Mouse (Mus musculus): Measurements from ENCODE around the gene Abtb1.

Abtb1 gene

DNA sequence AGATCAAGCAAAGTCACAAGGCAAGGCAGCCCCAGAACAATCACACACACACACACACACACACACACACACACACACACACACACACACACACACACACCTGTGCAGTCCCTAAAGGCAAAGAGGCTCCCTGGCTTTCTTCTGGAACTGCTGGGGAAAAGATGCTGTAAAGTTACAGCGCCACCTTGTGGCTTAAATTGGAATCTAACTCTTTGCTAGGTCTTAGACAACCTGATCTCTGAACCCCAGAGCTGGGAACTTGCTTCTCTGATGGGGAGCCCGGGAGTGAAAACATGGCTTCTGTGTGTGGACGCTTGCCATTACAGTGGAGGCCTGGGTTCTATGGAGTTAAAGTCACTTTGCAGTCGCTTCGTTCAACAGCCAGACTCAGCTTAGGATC lies 13.9 kb upstream of the Abtb1 start:
- DNase-seq (ENCODE audit: low spot score in 2 of 2) = peak; percentile 69 to 82

DNA sequence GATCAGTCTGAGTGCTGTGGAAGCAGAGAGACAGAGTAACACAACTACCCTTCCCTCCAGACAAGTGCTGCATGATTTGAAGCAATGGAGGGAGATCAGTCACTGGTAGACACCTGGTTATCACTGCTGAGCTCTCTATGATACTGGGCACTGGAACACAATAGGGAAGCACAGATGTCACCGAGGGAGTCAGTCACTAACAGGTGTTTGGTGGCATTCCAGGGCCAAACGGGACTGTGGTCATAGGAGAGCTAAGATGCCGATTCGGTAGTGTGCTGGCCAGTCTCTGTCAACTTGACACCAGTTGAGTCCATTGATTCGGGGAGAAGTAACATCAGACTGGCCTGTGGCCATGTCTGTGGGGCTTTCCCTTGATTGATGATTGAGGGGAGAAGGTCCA lies 12.7 kb upstream of the Abtb1 start:
- no peak for DNase-seq (ENCODE audit: low spot score in 2 of 2)

DNA sequence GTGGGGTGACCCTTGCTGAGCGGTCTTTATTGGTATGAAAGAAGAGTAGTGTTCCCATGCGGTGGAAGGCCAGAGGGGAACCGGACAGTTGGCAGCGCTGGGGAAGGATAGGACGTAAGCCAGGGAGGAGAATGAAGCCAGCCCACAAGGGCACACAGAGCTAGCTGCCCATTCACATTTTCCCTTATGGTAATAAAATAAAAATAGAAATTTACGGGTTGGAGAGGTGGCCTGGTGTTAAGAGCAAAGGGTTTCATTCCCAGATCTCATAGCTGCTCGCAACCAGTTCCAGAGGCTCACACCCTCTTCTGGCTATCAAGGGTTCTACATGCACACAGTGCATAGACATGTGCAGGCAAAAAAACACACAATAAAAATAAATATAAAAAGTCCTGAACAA lies 8.2 kb upstream of the Abtb1 start:
- DNase-seq (ENCODE audit: low spot score in 2 of 2) = no peak

- DNase-seq (ENCODE audit: low spot score in 2 of 2) = peak in 1 of 2 experiments; percentile 73
These were observed 7.5 kb upstream of the Abtb1 start for GRCm38 (mm10) chr6:88849270-88849669.

DNA sequence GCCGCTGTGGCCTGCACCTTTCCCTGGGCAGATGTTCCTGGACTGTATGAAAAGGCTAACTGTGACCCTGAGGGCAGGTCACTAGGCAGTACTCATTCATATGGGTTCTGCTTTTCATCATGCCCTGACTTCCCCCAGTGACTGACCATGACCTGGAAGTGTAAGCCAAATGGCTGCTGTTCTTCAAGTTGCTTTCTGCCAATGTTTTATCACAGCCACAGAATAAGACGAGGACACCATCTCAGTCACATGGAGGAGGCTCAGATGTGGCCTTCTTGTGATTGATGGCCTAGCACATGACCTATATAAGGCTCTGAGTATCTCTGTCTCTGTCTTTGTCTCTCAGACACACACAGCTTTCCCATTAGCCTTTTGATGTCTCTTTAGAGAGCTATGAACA lies 5.8 kb upstream of the Abtb1 start:
- DNase-seq (ENCODE audit: low spot score in 2 of 2) = no peak

GRCm38 (mm10) chr6:88844901-88845565 lies 3.2 kb upstream of the Abtb1 start:
- DNase-seq (ENCODE audit: low spot score in 2 of 2) = no peak

- peak in 1 of 2 experiments; percentile 23 for DNase-seq (ENCODE audit: low spot score in 2 of 2)
These were observed 2.3 kb upstream of the Abtb1 start for GRCm38 (mm10) chr6:88843781-88844725.

- DNase-seq (ENCODE audit: low spot score in 2 of 2) = no peak
These were observed 1.5 kb upstream of the Abtb1 start for GRCm38 (mm10) chr6:88843241-88843640.

GRCm38 (mm10) chr6:88842731-88843151 lies 957 bp upstream of the Abtb1 start:
- no peak for DNase-seq (ENCODE audit: low spot score in 2 of 2)

DNA sequence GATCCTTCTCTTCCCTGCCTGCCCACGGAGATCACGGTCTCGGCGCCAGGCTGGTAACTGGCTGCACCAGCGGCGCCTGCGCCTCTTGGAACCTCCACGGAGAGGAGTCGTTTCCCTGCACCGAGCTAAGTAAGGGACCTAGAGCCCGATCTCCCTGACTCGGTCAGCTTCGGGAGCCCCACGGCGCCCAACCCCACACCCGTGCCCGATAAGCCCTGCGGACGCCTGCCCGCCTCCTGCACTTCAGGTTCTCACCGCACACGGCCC lies 337 bp downstream of the Abtb1 start:
- DNase-seq (ENCODE audit: low spot score in 2 of 2) = no peak

DNA sequence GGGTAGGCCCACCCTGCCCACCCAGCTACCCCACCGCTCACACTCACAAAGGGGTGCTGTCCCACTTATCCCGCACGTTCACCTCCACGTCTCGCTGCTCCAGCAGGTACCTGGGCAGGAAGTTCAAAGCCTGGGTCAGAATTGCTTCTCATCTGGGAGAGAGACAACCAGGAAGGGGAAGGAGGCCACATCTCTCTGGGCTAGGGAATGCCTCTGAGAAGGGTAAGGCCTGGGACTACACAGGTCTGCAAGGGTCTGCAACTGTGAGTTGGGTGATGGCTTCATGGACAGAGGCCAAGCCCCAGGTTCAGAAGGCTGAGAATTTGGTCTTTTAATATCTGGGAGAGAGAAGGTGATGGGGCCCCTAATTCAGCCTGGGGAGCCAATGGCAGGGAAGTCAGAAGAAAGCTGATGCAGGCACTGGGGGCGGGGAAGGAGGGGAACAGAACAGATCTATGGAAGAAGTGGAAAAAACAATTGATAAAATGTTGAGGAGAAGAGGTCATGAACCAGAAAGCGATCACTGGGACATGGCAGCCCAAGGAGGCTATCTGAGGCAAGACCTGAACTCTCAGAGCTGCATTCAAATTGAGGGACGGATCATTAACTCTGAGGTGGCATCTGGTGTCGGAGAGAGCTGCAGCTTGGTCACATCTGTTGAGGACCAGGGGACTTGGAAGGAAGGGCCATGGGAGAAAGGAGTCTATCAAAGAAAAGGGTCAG lies 832 bp downstream of the Abtb1 start:
- no peak for DNase-seq (ENCODE audit: low spot score in 2 of 2)

- no peak for DNase-seq (ENCODE audit: low spot score in 2 of 2)
These were observed 1.6 kb downstream of the Abtb1 start for GRCm38 (mm10) chr6:88840211-88840610.

DNA sequence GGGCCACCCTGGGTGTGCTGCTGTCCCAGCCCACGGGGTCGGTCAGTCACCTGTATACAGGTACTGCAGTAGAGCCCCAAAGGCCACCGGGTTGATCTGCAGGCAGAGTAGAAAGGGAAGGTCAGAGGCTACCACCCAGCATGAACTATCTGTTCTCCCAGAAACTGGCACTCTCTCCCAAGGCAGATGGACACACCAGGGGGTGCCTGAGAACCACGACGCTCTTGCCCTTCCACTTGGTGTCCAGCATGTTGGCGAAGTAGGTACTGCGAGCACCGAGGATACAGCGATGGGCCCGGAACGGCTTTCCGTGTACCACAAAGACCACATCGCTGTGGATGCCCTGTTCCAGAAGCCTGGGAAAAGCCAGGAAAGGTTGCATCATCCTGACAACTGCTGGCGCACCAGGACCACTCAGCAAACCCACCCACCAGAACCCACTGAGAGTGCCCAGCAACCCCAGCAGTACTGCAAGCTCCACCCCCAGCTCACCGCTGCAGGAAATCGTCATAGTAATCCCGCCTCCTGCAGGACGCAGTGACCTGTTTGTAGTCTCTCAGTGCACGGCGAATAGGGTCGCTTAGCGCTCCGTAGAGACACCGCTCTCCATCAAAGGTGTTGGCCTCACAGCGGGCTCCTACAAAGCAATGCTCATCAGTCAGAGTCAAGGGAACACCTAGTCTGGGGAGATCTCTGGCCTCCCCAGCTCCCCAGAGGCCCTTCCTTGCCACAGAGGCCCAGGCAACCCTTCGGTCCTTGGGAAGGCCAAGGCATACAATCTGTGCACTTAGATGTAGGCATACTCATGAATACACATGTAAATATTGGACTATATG lies 2.4 kb downstream of the Abtb1 start:
- no peak for DNase-seq (ENCODE audit: low spot score in 2 of 2)

DNA sequence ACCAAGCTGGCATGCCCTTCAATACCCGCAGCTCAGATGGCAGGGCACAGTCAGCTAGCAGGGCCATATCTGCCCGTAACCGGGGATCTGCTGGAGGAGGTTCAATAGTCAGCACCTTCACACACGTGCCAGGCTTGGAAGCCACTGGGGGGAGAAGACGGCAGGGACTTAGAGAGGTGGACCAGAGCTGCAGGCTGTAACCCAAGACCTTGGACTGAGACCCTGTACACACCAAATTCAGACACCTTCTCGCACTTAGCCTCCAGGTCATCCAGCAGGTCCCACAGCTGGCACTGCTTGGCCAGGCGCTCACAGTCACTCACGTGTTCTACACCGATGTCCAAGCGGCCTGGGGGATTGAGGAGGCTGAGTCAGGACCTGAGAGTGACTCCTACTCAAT lies 3.2 kb downstream of the Abtb1 start:
- DNase-seq (ENCODE audit: low spot score in 2 of 2) = no peak

GRCm38 (mm10) chr6:88837999-88838398 lies 3.8 kb downstream of the Abtb1 start:
- DNase-seq (ENCODE audit: low spot score in 2 of 2) = no peak

DNA sequence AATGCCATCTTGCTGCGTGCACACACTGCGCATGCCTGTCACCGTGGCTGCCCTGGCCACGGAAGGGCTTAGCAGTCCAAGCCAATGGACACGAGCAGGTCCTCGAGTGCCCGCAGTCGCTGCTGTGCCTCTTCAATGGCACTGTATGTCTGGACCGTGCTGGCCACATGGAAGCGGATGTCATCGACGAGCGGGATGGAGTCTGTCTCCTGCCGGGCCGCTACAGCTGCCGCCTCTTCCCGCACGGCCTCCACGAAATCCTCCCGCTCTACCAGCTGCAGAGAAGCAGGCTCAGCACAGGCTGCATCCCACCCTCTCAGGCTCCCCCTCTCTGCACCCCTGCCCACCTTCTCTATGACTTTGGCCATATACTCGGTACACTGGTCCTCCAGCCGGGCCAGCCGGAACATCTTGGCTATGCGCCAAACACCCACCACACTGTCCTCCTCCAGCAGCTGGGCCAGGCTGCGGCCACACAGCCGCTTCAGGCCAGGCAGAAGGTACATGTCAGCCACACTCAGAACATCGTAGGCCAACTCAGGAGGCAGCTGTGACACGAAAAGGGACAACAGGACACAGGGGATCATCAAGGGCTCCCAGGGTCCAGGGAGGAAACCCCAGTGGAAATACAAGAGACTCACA lies 5.5 kb downstream of the Abtb1 start:
- peak in 1 of 2 experiments; percentile 20 for DNase-seq (ENCODE audit: low spot score in 2 of 2)

GRCm38 (mm10) chr6:88835047-88835446 lies 6.7 kb downstream of the Abtb1 start:
- peak; percentile 68 to 79 for DNase-seq (ENCODE audit: low spot score in 2 of 2)

- no peak for DNase-seq (ENCODE audit: low spot score in 2 of 2)
These were observed 8.2 kb downstream of the Abtb1 start for GRCm38 (mm10) chr6:88833340-88834140.

GRCm38 (mm10) chr6:88832663-88833062 lies 9.1 kb downstream of the Abtb1 start:
- no peak for DNase-seq (ENCODE audit: low spot score in 2 of 2)

DNA sequence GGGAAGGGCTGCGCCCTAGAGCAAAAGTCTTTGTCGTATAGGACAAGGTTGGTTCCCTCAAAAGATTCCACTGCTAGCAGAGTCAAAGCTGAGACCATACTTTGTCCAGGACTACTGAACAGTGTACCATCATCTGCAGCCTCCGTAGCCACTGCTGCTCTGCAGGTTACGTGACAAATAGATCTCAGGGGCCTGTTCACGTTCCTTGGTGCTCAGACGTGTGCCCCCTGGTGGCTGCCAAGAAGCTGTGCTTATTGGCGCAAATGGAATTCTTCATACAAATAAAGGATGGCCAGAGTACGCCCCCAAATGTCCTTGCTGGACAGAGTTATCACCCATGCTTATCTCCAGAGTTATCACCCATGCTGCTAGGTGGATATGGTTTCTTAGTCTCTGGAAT lies 10.3 kb downstream of the Abtb1 start:
- DNase-seq (ENCODE audit: low spot score in 2 of 2) = peak; percentile 54 to 82

Data from spleen, postnatal 10 days (tissue).